1 mouse cellular context compared by ENCODE assay signal in the genomic region with DNA sequence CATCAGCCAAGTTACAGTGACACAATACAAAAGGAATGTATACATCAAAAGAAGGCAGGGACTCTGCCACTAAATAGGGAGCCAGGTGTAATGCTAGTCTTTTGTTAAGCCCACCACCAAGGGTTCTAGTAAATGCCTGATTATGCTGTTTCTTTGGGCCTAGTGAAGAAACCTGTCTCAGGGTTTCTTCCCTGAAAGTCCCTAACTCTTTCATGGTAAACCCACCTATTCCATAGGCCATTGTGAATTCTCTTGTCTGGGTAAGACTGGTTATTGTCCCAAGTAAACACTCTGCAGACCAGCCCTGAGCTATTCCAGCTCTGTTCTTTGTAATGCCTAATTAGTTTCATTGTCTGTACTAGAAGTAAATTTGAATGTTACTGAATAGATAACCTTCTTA. TPM values are rescaled to one million over a fixed set of nuclear protein-coding genes. Genes with fewer than 3 reads are reported as not detected.
"Had no signal": no experiment of that assay in that cellular context is flagged by ENCODE, and none has a peak within 500 bp of the region (broad histone marks: within the 10 kb centered on the region; RNA-seq: fewer than 3 reads in every experiment).

No protein-coding gene starts in this region.

RNA-seq across cellular contexts. Expression of a gene that starts 9.3 kb away (rescaled TPM):
- total RNA-seq: neutrophil, adult 5-6 weeks had no signal

RNA-seq across cellular contexts. Expression of a gene that starts 32.3 kb away (rescaled TPM):
- total RNA-seq: neutrophil, adult 5-6 weeks had no signal
